Mouse (Mus musculus): Measurements from ENCODE around the gene Pigk.
"Not testable (repeated sequence)": the region's sequence is repeated elsewhere in the genome, so short reads cannot be mapped to it uniquely, and the experiment has no call there.

Pigk gene

GRCm38 (mm10) chr3:152763139-152763882, 49.4 kb downstream of the Pigk start:
- no peak for DNase-seq (ENCODE audit: low read depth in 1 of 2, low spot score in 2 of 2)

GRCm38 (mm10) chr3:152764516-152765312, 50.8 kb downstream of the Pigk start:
- no peak for DNase-seq (ENCODE audit: low read depth in 1 of 2, low spot score in 2 of 2)

DNA sequence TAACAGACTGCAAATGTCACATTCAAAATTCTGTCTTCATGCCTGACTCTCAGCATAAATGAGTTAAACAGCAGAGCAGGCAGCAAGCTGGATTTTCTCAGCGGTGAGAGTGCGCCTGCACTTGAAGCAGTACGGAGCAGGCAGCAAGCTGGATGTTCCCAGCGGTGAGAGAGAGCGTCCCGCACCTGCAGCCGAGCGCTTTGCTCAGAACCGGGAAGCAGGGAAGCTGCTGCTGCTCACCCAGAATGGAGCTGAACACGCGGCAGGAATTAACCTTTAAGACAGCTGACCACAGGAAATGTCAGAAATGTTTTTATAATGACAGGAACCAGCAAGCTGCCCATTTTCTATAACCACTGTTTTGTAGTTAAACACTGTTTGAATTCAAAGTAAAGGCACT, 53.6 kb downstream of the Pigk start:
- no peak for DNase-seq (ENCODE audit: low read depth in 1 of 2, low spot score in 2 of 2)

DNA sequence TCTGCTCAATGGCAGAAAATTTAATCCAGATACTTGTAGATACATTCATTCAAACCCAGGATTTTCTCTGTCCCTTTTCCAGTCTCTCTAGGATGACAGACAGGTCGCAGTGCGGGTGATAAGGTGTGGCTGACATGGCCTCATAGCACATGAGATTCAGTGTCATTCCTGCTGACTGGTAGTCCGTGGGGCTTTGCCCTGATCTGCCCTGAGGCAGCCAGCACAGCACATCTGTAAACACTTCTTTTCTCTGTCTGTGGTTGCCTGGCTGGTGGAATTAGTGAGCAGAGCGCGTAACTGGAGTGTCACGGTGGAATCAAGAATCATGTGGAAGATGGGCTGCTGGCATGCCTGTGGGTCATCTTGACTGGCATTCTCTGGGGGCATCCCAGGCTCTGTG, 56.2 kb downstream of the Pigk start:
- no peak for DNase-seq (ENCODE audit: low read depth in 1 of 2, low spot score in 2 of 2)

- no peak for DNase-seq (ENCODE audit: low read depth in 1 of 2, low spot score in 2 of 2)
These were observed 62.5 kb downstream of the Pigk start for GRCm38 (mm10) chr3:152776363-152776762.

- DNase-seq (ENCODE audit: low read depth in 1 of 2, low spot score in 2 of 2) = no peak
These were observed 63.1 kb downstream of the Pigk start for GRCm38 (mm10) chr3:152776872-152777540.

- no peak for DNase-seq (ENCODE audit: low read depth in 1 of 2, low spot score in 2 of 2)
These were observed 65.9 kb downstream of the Pigk start for GRCm38 (mm10) chr3:152779819-152780218.

- peak in 1 of 2 experiments; percentile 18 for DNase-seq (ENCODE audit: low read depth in 1 of 2, low spot score in 2 of 2)
These were observed 69.9 kb downstream of the Pigk start for GRCm38 (mm10) chr3:152783792-152784191.

- DNase-seq (ENCODE audit: low read depth in 1 of 2, low spot score in 2 of 2) = not testable (repeated sequence)
These were observed 70.5 kb downstream of the Pigk start for GRCm38 (mm10) chr3:152784353-152784752.

GRCm38 (mm10) chr3:152788301-152788953, 74.5 kb downstream of the Pigk start:
- DNase-seq (ENCODE audit: low read depth in 1 of 2, low spot score in 2 of 2) = not testable (repeated sequence)

GRCm38 (mm10) chr3:152792601-152793000, 78.7 kb downstream of the Pigk start:
- no peak for DNase-seq (ENCODE audit: low read depth in 1 of 2, low spot score in 2 of 2)

- no peak for DNase-seq (ENCODE audit: low read depth in 1 of 2, low spot score in 2 of 2)
These were observed 79.1 kb downstream of the Pigk start for GRCm38 (mm10) chr3:152793006-152793405.

GRCm38 (mm10) chr3:152796216-152796615, 82.3 kb downstream of the Pigk start:
- no peak for DNase-seq (ENCODE audit: low read depth in 1 of 2, low spot score in 2 of 2)

GRCm38 (mm10) chr3:152797354-152797753, 83.5 kb downstream of the Pigk start:
- no peak for DNase-seq (ENCODE audit: low read depth in 1 of 2, low spot score in 2 of 2)

DNA sequence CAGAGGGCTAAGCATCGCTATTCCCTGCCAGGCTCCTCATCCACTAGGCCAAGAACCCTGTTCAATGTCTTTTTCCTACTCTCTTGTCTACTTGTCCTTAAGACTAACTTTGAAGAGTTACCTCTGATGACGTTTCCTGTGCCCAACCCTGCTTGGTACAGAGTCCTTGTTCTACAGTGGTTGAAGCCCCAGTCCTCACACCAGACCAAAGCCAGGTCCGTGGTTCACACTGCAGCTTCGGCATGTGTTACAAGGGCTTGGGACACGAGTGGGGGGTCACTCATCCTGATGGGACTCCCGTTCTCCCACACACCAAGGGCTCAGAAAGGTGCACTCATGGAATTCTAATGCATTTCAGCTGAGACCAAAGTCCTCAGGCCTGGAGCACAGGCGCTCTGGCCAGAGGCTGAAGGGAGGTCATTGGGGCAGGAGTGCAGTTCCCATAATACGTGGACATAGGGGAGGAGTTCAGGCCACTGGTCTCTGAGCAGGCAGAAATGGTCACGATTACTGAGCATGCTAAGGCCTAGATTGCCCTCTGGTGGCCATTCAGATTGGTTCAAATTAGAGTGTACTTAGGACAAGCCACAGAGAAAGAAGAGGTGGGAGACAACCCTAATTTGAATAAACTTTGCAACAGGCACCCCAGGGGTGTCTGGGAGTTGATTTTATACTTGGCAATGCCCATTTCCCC, 86.0 kb downstream of the Pigk start:
- no peak for DNase-seq (ENCODE audit: low read depth in 1 of 2, low spot score in 2 of 2)

DNA sequence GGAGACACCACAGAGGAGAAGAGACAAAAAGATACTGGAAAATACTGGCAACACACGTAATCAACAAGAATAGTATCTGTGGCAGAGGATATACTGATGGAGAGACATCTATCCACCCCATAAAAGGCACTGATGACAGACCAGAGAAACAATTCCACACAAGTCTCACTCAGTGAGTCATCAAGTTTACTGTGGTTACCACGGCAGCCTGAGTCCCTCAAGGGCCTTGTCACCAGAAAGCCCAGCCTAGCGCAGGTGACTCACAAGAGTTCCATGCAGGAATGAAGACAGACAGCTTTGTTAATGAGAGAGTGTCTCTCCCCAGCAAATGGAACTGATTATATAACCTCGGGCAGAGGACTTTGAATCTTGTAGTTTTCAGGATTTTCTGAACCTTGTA, 100.0 kb downstream of the Pigk start:
- no peak for DNase-seq (ENCODE audit: low read depth in 1 of 2, low spot score in 2 of 2)

DNA sequence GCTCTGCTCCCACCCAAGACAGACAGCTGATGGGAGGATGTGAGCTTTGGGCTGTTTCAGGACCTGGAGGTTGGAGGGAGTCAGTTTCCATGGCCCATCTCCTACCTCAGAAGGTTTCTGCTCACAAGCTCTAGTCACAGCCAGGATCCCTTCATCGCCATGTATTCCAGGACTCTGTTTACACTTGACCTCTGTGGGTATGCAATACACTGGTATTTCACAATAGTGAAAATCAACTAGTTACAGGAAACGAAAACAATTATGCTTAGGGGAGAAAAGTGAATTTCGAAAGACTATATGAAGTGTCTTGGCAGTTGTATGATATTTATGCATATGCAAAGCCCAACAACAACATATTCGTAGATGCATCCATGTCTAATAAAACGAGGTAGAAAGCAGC, 101.2 kb downstream of the Pigk start:
- no peak for DNase-seq (ENCODE audit: low read depth in 1 of 2, low spot score in 2 of 2)

DNA sequence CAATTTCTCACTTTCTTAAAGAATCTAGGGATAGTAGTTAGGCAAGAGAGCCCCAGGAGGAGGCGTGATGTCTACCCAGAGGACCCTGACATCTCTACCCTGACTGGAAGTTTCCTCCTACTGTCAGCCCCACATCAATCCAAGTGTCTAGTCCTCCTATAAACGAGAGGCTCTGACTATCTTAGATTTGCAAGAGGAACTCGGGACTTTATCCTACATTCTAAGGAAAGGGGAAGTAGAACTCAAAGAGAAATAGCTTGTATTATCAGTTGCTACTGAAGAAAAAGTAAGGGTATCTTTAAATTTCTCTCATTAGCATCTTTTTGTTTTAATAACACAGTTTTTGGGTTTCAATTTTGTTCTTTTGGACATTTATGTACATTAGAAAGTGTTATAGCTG, 106.5 kb downstream of the Pigk start:
- DNase-seq (ENCODE audit: low read depth in 1 of 2, low spot score in 2 of 2) = no peak

- no peak for DNase-seq (ENCODE audit: low read depth in 1 of 2, low spot score in 2 of 2)
These were observed 107.3 kb downstream of the Pigk start for GRCm38 (mm10) chr3:152821202-152821601.

GRCm38 (mm10) chr3:152831377-152831776, 117.5 kb downstream of the Pigk start:
- no peak for DNase-seq (ENCODE audit: low read depth in 1 of 2, low spot score in 2 of 2)

DNA sequence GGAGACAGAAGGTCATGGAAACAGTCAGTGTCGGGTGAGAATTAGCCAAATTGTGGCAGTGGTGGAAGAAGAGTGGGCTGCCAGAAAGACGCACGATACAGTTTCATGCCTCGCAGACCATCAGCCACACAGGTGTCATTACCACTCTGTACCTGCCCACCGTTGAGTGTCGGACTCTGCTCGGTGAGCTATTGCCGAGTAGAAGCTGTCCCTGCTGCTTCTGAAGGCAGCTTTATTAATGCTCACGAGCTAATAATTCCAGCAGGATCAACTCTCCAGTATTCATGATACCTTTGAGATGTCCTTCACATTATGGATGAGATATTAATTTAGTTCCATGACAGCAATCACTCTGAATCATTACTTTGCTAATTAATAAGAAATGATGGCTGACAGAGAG, 118.1 kb downstream of the Pigk start:
- no peak for DNase-seq (ENCODE audit: low read depth in 1 of 2, low spot score in 2 of 2)
